Mouse (Mus musculus): ENCODE results near the gene Pax3. TPM values are rescaled to one million over a fixed set of nuclear protein-coding genes. Genes with fewer than 3 reads are reported as not detected.

Gene Pax3
- total RNA-seq, 2 experiments from 2014 or later, result not detected

GRCm38 (mm10) chr1:78093619-78094018 is 103.3 kb downstream of the Pax3 start:
- DNase-seq (ENCODE audit: low spot score in 2 of 2), result no peak

DNA sequence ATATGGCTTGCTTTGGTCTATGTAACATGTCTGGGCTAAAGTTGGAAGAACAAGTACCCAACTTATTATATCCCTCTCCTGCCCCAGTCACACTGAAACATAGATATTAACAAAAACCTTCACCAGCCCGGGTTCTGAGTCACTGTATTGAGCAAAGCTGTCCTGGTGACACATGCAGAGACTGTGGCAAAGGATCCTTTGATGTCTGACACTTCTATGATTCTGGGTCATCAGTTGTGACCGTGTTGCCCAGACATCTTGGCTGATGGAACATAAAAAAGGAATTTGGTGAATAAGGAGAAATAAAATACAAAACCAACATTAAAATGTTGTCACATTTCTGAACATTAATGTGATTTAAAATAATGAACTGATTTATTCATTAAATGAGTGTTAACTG is 108.3 kb downstream of the Pax3 start:
- peak in 1 of 2 experiments; percentile 12 for DNase-seq (ENCODE audit: low spot score in 2 of 2)

DNA sequence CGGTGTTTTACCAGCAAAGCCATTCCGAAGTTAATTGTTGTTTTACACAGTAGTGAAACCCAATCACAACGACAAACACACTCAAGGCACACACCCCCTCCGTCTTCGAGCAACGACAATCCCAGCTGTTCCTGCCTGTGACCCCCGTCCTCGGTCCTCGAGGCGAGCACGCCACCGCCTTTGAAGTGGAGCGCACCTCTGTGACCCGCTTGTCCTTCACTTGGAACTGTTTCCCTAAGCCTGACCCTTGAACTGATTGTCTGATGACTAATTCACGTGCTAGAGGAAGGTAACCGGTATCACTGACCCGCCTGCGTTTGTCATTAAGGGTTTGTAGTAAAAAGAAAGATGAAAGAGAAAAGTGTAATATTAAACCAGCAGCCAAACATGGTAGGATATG is 115.2 kb downstream of the Pax3 start:
- DNase-seq (ENCODE audit: low spot score in 2 of 2), result no peak

- DNase-seq (ENCODE audit: low spot score in 2 of 2), result no peak
Observed at GRCm38 (mm10) chr1:78060850-78061249, 136.1 kb downstream of the Pax3 start.

- DNase-seq (ENCODE audit: low spot score in 2 of 2), result no peak
Observed at GRCm38 (mm10) chr1:78057939-78058338, 139.0 kb downstream of the Pax3 start.

GRCm38 (mm10) chr1:78053677-78054076 is 143.3 kb downstream of the Pax3 start:
- DNase-seq (ENCODE audit: low spot score in 2 of 2), result no peak

Other genes starting within 250 kb of the Pax3 start
- 1 to 10 TPM; 2.3 to 3.5 TPM for gene Sgpp2, start 113.2 kb upstream of the Pax3 start, total RNA-seq (2021)

Measured in adrenal gland, adult 18-20 months (tissue).